Mouse (Mus musculus) bone marrow macrophage, adult 2 months (primary cell): ENCODE data around the gene Ttpal.

Experiments used
- CTCF ChIP-seq: IDR thresholded peaks from 2 replicates; pipeline ENCODE4 v1.5.1; 2012; ENCODE audit warnings: low read depth, mild to moderate bottlenecking, low read length, moderate library complexity
- POLR2A ChIP-seq: IDR thresholded peaks from 2 replicates; pipeline ENCODE4 v1.6.1; 2012; ENCODE audit warnings: mild to moderate bottlenecking, low read depth, low read length, borderline replicate concordance

DNA sequence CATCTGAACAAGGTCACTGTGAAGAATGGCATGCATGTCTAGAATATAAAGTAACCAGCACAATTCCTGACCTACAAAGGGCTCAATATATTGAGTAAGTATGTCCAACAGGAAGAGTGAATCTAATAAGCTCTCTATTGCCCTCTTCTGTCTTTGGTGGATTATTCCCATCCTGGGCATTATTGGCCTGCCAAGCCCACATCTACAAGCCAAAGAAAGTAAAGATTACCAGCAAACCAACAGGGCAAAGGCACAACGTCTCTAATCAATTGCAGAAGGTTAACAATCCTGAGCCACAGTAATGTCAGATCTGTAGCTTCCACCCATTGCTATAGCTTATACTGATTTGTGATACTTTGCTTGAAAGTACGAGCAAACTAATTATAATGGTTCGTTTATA lies 38.4 kb downstream of the Ttpal start:
- no peak for TF ChIP-seq POLR2A
- no peak for TF ChIP-seq CTCF
